ENCODE assay signal across 27 mouse cellular contexts in the genomic region with DNA sequence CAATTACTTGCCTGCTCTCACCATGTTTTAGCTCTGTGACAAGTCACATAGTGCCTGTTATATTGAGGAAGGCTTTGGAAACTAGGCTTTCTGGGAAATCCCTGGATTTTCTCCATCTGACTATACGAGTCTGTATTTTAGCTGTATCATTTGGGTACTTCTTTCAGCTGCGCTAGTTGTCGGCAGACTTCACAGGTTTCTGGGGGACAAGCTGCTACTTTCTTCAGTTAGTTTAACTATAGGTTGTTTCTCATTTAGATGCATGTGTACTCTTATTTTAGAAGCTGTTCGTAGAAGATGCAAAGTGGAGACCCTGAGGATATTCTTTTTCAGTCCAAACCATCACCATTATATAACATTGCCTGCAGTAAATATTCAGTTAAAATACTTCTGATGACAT.
DNase-seq lines count a peak whose midpoint lies in the region; ATAC-seq and TF ChIP-seq lines count a peak whose summit lies in the region.
"Had no signal": no experiment of that assay in that cellular context is flagged by ENCODE, and none has a peak within 500 bp of the region (broad histone marks: within the 10 kb centered on the region; RNA-seq: fewer than 3 reads in every experiment).

No protein-coding gene starts in this region.

- no peak overlapping the region for H3K9ac ChIP-seq in forebrain, postnatal 0 days
- H3K9ac ChIP-seq: embryonic facial prominence, embryonic 12.5 days; forebrain, embryonic 12.5 days had no signal

- H3K4me1 ChIP-seq in forebrain, postnatal 0 days (ENCODE audit: insufficient read depth), result no peaks in the 10 kb centered on the region
- no peaks in the 10 kb centered on the region for H3K4me1 ChIP-seq in forebrain, embryonic 10.5 days
- H3K4me1 ChIP-seq: embryonic facial prominence, embryonic 10.5 days; embryonic facial prominence, embryonic 12.5 days; forebrain, embryonic 12.5 days had no signal

- TF ChIP-seq CTCF in forebrain, postnatal 0 days (IDR thresholded peaks at IDR 0.05; ENCODE audit: low read depth), result no peak
- TF ChIP-seq CTCF in left cerebral cortex, adult 2 months (IDR thresholded peaks at IDR 0.05), result no peak

- ATAC-seq in forebrain, postnatal 0 days, result peak; percentile 14; the same call in 1 of the 2 replicates
- ATAC-seq: activated CD4-positive, CD25-positive, alpha-beta regulatory T cell, adult 4 months; CD4-positive, CD25-positive, alpha-beta regulatory T cell, adult 4 months; forebrain, embryonic 14.5 days; forebrain, embryonic 16.5 days; Patski had no signal

- peak; percentile 16 for DNase-seq in forebrain, postnatal 0 days
- no peak for DNase-seq in forebrain, embryonic 10.5 days (ENCODE audit: extremely low spot score, low spot score)
- no peak for DNase-seq in left cerebral cortex, adult 2 months (ENCODE audit: extremely low spot score in 1 of 2, low spot score in 2 of 2)
- DNase-seq in left cerebral cortex, postnatal 10 days (ENCODE audit: extremely low spot score in 1 of 2, low spot score in 2 of 2), result no peak
- DNase-seq in brain, adult 2 months (ENCODE audit: low read depth, low spot score), result peak; percentile 48
- peak; percentile 58 for DNase-seq in telencephalon, adult 2 months (ENCODE audit: low read depth, low spot score)
- no peak for DNase-seq in heart, postnatal 10 days
- DNase-seq: adrenal gland, adult 8-10 months; adrenal gland, postnatal 14 days; adrenal gland, postnatal 36 days; B cell, adult 2 months; cerebellum, adult 11 months; cerebellum, adult 18-20 months; cerebellum, adult 8-10 months; cerebellum, adult 9-11 months; cerebellum, postnatal 14 days; cerebellum, postnatal 36 days had no signal

- H3K27ac ChIP-seq in forebrain, postnatal 0 days (ENCODE audit: low read depth, low read length), result no peak overlapping the region
- no peak overlapping the region for H3K27ac ChIP-seq in forebrain, embryonic 10.5 days
- H3K27ac ChIP-seq in left cerebral cortex, adult 2 months, result peak overlapping the region; percentile 11; the same call in 1 of the 2 replicates
- H3K27ac ChIP-seq: embryonic facial prominence, embryonic 10.5 days; embryonic facial prominence, embryonic 12.5 days; forebrain, embryonic 12.5 days had no signal

- no peak overlapping the region for H3K4me2 ChIP-seq in forebrain, postnatal 0 days (ENCODE audit: low read depth)
- H3K4me2 ChIP-seq: embryonic facial prominence, embryonic 12.5 days; forebrain, embryonic 12.5 days had no signal

- no peaks in the 10 kb centered on the region for H3K27me3 ChIP-seq in forebrain, postnatal 0 days (ENCODE audit: insufficient read depth, low read length)
- peaks cover 97% of the 10 kb centered on the region for H3K27me3 ChIP-seq in forebrain, embryonic 10.5 days (ENCODE audit: poor library complexity, severe bottlenecking)
- H3K27me3 ChIP-seq: CH12.LX had no signal

- H3K36me3 ChIP-seq in forebrain, postnatal 0 days (ENCODE audit: insufficient read depth), result no peaks in the 10 kb centered on the region
- H3K36me3 ChIP-seq in forebrain, embryonic 10.5 days (replicated peaks), result no peaks in the 10 kb centered on the region
- H3K36me3 ChIP-seq: embryonic facial prominence, embryonic 10.5 days; embryonic facial prominence, embryonic 12.5 days; forebrain, embryonic 12.5 days; G1E had no signal

- intact Hi-C loops in left cerebral cortex, adult 2 months (cut with DNase I), result no loop called here
- intact Hi-C loops in left cerebral cortex, postnatal 10 days (cut with DNase I), result no loop called here
- intact Hi-C loops in heart, postnatal 10 days (cut with DNase I), result no loop called here

- WGBS in forebrain, postnatal 0 days, result 80% methylated on average over 4 of the region's 4 CpGs
- whole genome bisulfite sequencing in forebrain, embryonic 10.5 days, result 92% methylated on average over 4 of the region's 4 CpGs

- H3K9me3 ChIP-seq in forebrain, postnatal 0 days (ENCODE audit: low read length), result no peaks in the 10 kb centered on the region
- H3K9me3 ChIP-seq in forebrain, embryonic 10.5 days, result no peaks in the 10 kb centered on the region
- H3K9me3 ChIP-seq: embryonic facial prominence, embryonic 10.5 days; embryonic facial prominence, embryonic 12.5 days; forebrain, embryonic 12.5 days; G1E had no signal

- H3K4me3 ChIP-seq in forebrain, postnatal 0 days (ENCODE audit: low read depth, low read length), result no peak overlapping the region
- H3K4me3 ChIP-seq in forebrain, embryonic 10.5 days, result no peak overlapping the region
- no peak overlapping the region for H3K4me3 ChIP-seq in left cerebral cortex, adult 2 months
- H3K4me3 ChIP-seq: embryonic facial prominence, embryonic 10.5 days; embryonic facial prominence, embryonic 12.5 days; forebrain, embryonic 12.5 days had no signal

Comparison
In these comparisons a context has a peak if more than half of its experiments do, and no peak if none do; other contexts are left out.
1. DNase-seq: peak in forebrain, postnatal 0 days (single experiment), brain, adult 2 months (single experiment) and telencephalon, adult 2 months (single experiment); none in forebrain, embryonic 10.5 days (single experiment), left cerebral cortex, adult 2 months (0 of 2), left cerebral cortex, postnatal 10 days (0 of 2) and heart, postnatal 10 days (0 of 2).